Mouse (Mus musculus) forebrain, embryonic 16.5 days (tissue): Measurements from ENCODE around the gene Itpripl1. TPM values are rescaled to one million over a fixed set of nuclear protein-coding genes. Genes with fewer than 3 reads are reported as not detected.
"Not testable (repeated sequence)": the region's sequence is repeated elsewhere in the genome, so short reads cannot be mapped to it uniquely, and the experiment has no call there.

Experiments
- ATAC-seq: fragments of 200-750 bp; cut with Nextera tagmentation; 2 replicates; pipeline ENCODE4 v1.8.0; 2017; ENCODE audit warnings: mild to moderate bottlenecking, moderate library complexity
- H3K27ac ChIP-seq: fragments of 300-500 bp; sonication (generic); 2 replicates; pipeline ENCODE4 v1.5.1; 2014; ENCODE audit warnings: low read length, control low read depth
- H3K27me3 ChIP-seq: fragments of 300-500 bp; sonication (generic); replicated peaks from 2 replicates; pipeline ENCODE4 v1.6.1; 2014; ENCODE audit warnings: low read length; ENCODE audit not compliant: control insufficient read depth, insufficient read depth
- H3K36me3 ChIP-seq: fragments of 300-500 bp; sonication (generic); 2 replicates; pipeline ENCODE4 v1.6.1; 2014; ENCODE audit not compliant: control insufficient read depth, insufficient read depth
- H3K4me1 ChIP-seq: fragments of 300-500 bp; sonication (generic); replicated peaks from 2 replicates; pipeline ENCODE4 v1.6.1; 2014; ENCODE audit warnings: low read length; ENCODE audit not compliant: control insufficient read depth, insufficient read depth
- H3K4me2 ChIP-seq: fragments of 300-500 bp; sonication (generic); 2 replicates; pipeline ENCODE4 v1.6.1; 2014; ENCODE audit warnings: mild to moderate bottlenecking, low read length, control low read depth
- H3K4me3 ChIP-seq: fragments of 300-500 bp; sonication (generic); replicated peaks from 2 replicates; pipeline ENCODE4 v1.5.1; 2014; ENCODE audit warnings: mild to moderate bottlenecking, low read length, control low read depth
- H3K9ac ChIP-seq: fragments of 300-500 bp; sonication (generic); replicated peaks from 2 replicates; pipeline ENCODE4 v1.6.1; 2014; ENCODE audit warnings: low read depth, low read length, control low read depth
- H3K9me3 ChIP-seq: fragments of 300-500 bp; sonication (generic); 2 replicates; pipeline ENCODE4 v1.6.1; 2016; ENCODE audit warnings: low read length; ENCODE audit not compliant: control insufficient read depth
- WGBS: fragments of 180-500 bp; shearing (Covaris S2); extraction: QIAGEN DNeasy Blood & Tissue Kit; methylation state at CpG from one replicate; pipeline ENCODE4 v1.1.7; 2014; 5-methylcytosine and 5-hydroxymethylcytosine counted together
- polyA plus RNA-seq: library from polyadenylated mRNA; unstranded; fragments of >200 nt; fragmentation: Nextera tagmentation; extraction: Ambion mirVana; gene quantifications from 2 replicates; pipeline ENCODE4 v1.2.1, GENCODE M21; 2015

Itpripl1 gene
- polyA plus RNA-seq, 1 experiment from 2014 or later, result 16.5 TPM

DNA sequence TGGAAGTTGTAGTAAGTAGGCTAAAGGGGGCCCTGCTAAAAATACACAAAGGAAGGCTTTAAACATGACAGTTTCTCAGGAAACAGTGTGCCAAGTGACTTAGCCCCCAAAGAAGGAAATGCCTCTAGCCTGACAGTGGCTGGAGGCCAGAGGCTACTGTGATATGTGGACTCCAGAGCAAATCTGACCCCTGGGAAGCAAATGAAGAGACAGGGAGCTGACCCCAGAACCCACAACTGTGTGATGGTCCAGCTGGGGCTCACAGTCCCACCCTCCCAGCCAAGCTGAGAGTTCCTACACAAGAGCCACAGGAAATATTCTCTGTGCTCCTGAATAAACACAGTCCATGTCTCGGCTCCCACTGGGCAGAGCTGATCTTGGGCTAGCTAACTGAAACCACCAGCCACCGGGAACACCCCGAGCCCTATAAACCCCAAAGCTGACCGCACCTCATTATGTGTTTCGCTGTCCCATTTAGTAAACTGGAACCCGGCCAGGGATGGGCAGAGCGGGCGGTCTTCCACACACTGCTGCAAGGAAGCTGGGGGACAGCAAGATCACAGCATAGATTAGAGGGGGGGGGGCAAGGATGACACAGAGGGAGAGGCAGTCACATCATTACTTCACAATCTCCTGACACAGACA lies 21.5 kb downstream of the Itpripl1 start:
- peaks cover 2% of the 10 kb centered on the region for H3K36me3 ChIP-seq
- no peaks in the 10 kb centered on the region for H3K4me1 ChIP-seq
- no peak overlapping the region for H3K4me3 ChIP-seq
- ATAC-seq, result no peak
- H3K27me3 ChIP-seq, result no peaks in the 10 kb centered on the region
- H3K9me3 ChIP-seq, result no peaks in the 10 kb centered on the region
- WGBS, result 91% methylated on average over 8 of the region's 8 CpGs
- H3K4me2 ChIP-seq, result no peak overlapping the region
- no peak overlapping the region for H3K9ac ChIP-seq
- H3K27ac ChIP-seq, result no peak overlapping the region

DNA sequence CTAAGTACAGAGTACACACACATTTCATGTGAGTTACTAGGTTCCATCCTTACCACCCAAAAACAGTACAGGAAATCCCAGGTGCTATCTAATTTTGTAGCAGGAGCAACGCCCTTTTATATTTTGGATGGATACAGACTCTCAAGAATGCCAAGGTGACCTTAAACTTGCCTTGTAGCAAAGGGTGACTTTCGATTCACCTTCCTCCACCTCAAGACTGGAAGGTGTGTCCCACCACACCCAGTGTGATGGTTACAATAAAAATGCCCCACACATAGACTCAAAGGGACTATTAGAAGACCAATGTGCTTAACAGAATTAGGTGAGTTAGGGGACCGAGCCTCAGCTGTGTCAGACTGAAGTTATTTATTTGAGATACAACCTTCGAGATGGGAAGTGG lies 34.3 kb downstream of the Itpripl1 start:
- no peak overlapping the region for H3K4me3 ChIP-seq
- H3K27ac ChIP-seq, result no peak overlapping the region
- no peaks in the 10 kb centered on the region for H3K9me3 ChIP-seq
- H3K27me3 ChIP-seq, result no peaks in the 10 kb centered on the region
- no peak overlapping the region for H3K9ac ChIP-seq
- no peaks in the 10 kb centered on the region for H3K4me1 ChIP-seq
- no peak for ATAC-seq
- peaks cover 3% of the 10 kb centered on the region for H3K36me3 ChIP-seq
- 92% methylated on average over 4 of the region's 4 CpGs for WGBS
- no peak overlapping the region for H3K4me2 ChIP-seq

GRCm38 (mm10) chr2:127092000-127092399 lies 51.2 kb downstream of the Itpripl1 start:
- Histone ChIP-seq H3K4me2 (no peak overlapping the region), H3K36me3 (0 out of 2 replicates have a peak, but pooled peaks cover under 1% of the 10 kb centered on the region), H3K27ac (no peak overlapping the region), H3K9me3 (no peaks in the 10 kb centered on the region), H3K9ac (no peak overlapping the region), H3K27me3 (no peaks in the 10 kb centered on the region), H3K4me3 (no peak overlapping the region), H3K4me1 (no peaks in the 10 kb centered on the region)
- ATAC-seq, result no peak
- WGBS, result 77% methylated on average over 8 of the region's 8 CpGs

GRCm38 (mm10) chr2:127090151-127090550 lies 53.1 kb downstream of the Itpripl1 start:
- H3K4me1 ChIP-seq, H3K27ac ChIP-seq, H3K4me3 ChIP-seq, H3K9me3 ChIP-seq, H3K9ac ChIP-seq, H3K36me3 ChIP-seq, ATAC-seq, H3K4me2 ChIP-seq, H3K27me3 ChIP-seq: not testable (repeated sequence)

Other genes starting within 250 kb of the Itpripl1 start
- 50.4 and 53.9 TPM in 2 replicates for gene Sppl2a, start 210.2 kb downstream of the Itpripl1 start, polyA plus RNA-seq
- 11.2 and 12.0 TPM in 2 replicates for gene Ap4e1, start 134.7 kb downstream of the Itpripl1 start, polyA plus RNA-seq
- 30.6 and 31.0 TPM in 2 replicates for gene Blvra, start 72.8 kb downstream of the Itpripl1 start, polyA plus RNA-seq
- gene Ncaph, start 9.5 kb downstream of the Itpripl1 start, polyA plus RNA-seq, result 33.5 and 40.8 TPM in 2 replicates
- gene 1810024B03Rik, start 64.8 kb upstream of the Itpripl1 start, polyA plus RNA-seq, result 0.98 and 1.3 TPM in 2 replicates
- gene Snrnp200, start 64.9 kb upstream of the Itpripl1 start, polyA plus RNA-seq, result 64.0 and 64.6 TPM in 2 replicates
- 67.0 and 69.3 TPM in 2 replicates for gene Ciao1, start 104.4 kb upstream of the Itpripl1 start, polyA plus RNA-seq
- gene Tmem127, start 104.5 kb upstream of the Itpripl1 start, polyA plus RNA-seq, result 49.0 and 50.1 TPM in 2 replicates
- 98.3 and 106 TPM in 2 replicates for gene Stard7, start 126.8 kb upstream of the Itpripl1 start, polyA plus RNA-seq
- 6.6 and 7.7 TPM in 2 replicates for gene Dusp2, start 192.7 kb upstream of the Itpripl1 start, polyA plus RNA-seq
- gene Astl, start 195.2 kb upstream of the Itpripl1 start, polyA plus RNA-seq, result not detected in 2 replicates
- 0.62 and 0.68 TPM in 2 replicates for gene Adra2b, start 219.8 kb upstream of the Itpripl1 start, polyA plus RNA-seq